Mouse (Mus musculus) heart, embryonic 12.5 days (tissue): ENCODE measurements around the gene Plod2. TPM values are rescaled to one million over a fixed set of nuclear protein-coding genes. Genes with fewer than 3 reads are reported as not detected.

ENCODE experiments used
- ATAC-seq: fragments of 200-750 bp; cut with Nextera tagmentation; 2 replicates; pipeline ENCODE4 v1.8.0; 2017; ENCODE audit warnings: moderate TSS enrichment, moderate library complexity; ENCODE audit not compliant: insufficient number of reproducible peaks, low FRiP score
- H3K27ac ChIP-seq: fragments of 300-500 bp; sonication (generic); 2 replicates; pipeline ENCODE4 v1.5.1; 2016; ENCODE audit warnings: mild to moderate bottlenecking, moderate library complexity; ENCODE audit not compliant: poor library complexity, severe bottlenecking
- H3K27me3 ChIP-seq: fragments of 300-500 bp; sonication (generic); replicated peaks from 2 replicates; pipeline ENCODE4 v1.6.1; 2016; ENCODE audit warnings: mild to moderate bottlenecking, moderate library complexity
- H3K36me3 ChIP-seq: fragments of 300-500 bp; sonication (generic); 2 replicates; pipeline ENCODE4 v1.6.1; 2016; ENCODE audit warnings: mild to moderate bottlenecking, moderate library complexity
- H3K4me1 ChIP-seq: fragments of 300-500 bp; sonication (generic); replicated peaks from 2 replicates; pipeline ENCODE4 v1.6.1; 2016; ENCODE audit warnings: mild to moderate bottlenecking
- H3K4me2 ChIP-seq: fragments of 300-500 bp; sonication (generic); 2 replicates; pipeline ENCODE4 v1.6.1; 2016; ENCODE audit warnings: mild to moderate bottlenecking, moderate library complexity
- H3K4me3 ChIP-seq: fragments of 300-500 bp; sonication (generic); 2 replicates; pipeline ENCODE4 v1.5.1; 2016; ENCODE audit warnings: mild to moderate bottlenecking
- H3K9ac ChIP-seq: fragments of 300-500 bp; sonication (generic); 2 replicates; pipeline ENCODE4 v1.6.1; 2016; ENCODE audit warnings: mild to moderate bottlenecking, moderate library complexity
- H3K9me3 ChIP-seq: fragments of 300-500 bp; sonication (generic); replicated peaks from 2 replicates; pipeline ENCODE4 v1.6.1; 2016; ENCODE audit warnings: mild to moderate bottlenecking, moderate library complexity
- WGBS: fragments of 180-500 bp; shearing (Covaris S2); methylation state at CpG from one replicate; pipeline ENCODE4 v1.1.7; 2016; 5-methylcytosine and 5-hydroxymethylcytosine counted together
- polyA plus RNA-seq: library from polyadenylated mRNA; unstranded; fragments of >200 nt; fragmentation: Nextera tagmentation; extraction: Ambion mirVana; gene quantifications from 2 replicates; pipeline ENCODE4 v1.2.1, GENCODE M21; 2016

Gene Plod2
- polyA plus RNA-seq, 1 experiment from 2014 or later, result 47.1 TPM

GRCm38 (mm10) chr9:92542591-92543416, 781 bp downstream of the Plod2 start:
- Histone ChIP-seq H3K4me2 (peak overlapping the region; percentile 79), H3K9ac (peak overlapping the region; percentile 86), H3K4me1 (peaks cover 12% of the 10 kb centered on the region), H3K27me3 (no peaks in the 10 kb centered on the region), H3K27ac (peak overlapping the region; percentile 74), H3K4me3 (peak overlapping the region; percentile 74), H3K36me3 (no peaks in the 10 kb centered on the region), H3K9me3 (no peaks in the 10 kb centered on the region)
- peak; percentile 51 for ATAC-seq
- WGBS, result 3% methylated on average over 31 of the region's 31 CpGs

- Histone ChIP-seq H3K4me1 (peaks cover 13% of the 10 kb centered on the region), H3K4me2 (peak overlapping the region; percentile 31), H3K27ac (no peak overlapping the region), H3K36me3 (peaks cover 2% of the 10 kb centered on the region; the same call in 1 of the 2 replicates), H3K4me3 (peak overlapping the region; percentile 20; the same call in 1 of the 2 replicates), H3K9ac (no peak overlapping the region), H3K27me3 (no peaks in the 10 kb centered on the region), H3K9me3 (no peaks in the 10 kb centered on the region)
- no peak for ATAC-seq
- 83% methylated on average over 1 of the region's 1 CpGs for WGBS
Measured at GRCm38 (mm10) chr9:92544146-92544545, 2.1 kb downstream of the Plod2 start.

GRCm38 (mm10) chr9:92545021-92545420, 3.0 kb downstream of the Plod2 start:
- no peaks in the 10 kb centered on the region for H3K9me3 ChIP-seq
- H3K27me3 ChIP-seq, result no peaks in the 10 kb centered on the region
- H3K4me1 ChIP-seq, result peaks cover 22% of the 10 kb centered on the region
- H3K4me3 ChIP-seq, result no peak overlapping the region
- H3K4me2 ChIP-seq, result peak overlapping the region; percentile 31; the same call in 1 of the 2 replicates
- H3K9ac ChIP-seq, result no peak overlapping the region
- ATAC-seq, result no peak
- 61% methylated on average over 6 of the region's 6 CpGs for WGBS
- H3K36me3 ChIP-seq, result peaks cover 6% of the 10 kb centered on the region; the same call in 1 of the 2 replicates
- H3K27ac ChIP-seq, result no peak overlapping the region

GRCm38 (mm10) chr9:92546446-92546845, 4.4 kb downstream of the Plod2 start:
- Histone ChIP-seq H3K4me3 (no peak overlapping the region), H3K4me2 (no peak overlapping the region), H3K9me3 (no peaks in the 10 kb centered on the region), H3K27ac (no peak overlapping the region), H3K9ac (no peak overlapping the region), H3K36me3 (peaks cover 6% of the 10 kb centered on the region; the same call in 1 of the 2 replicates), H3K27me3 (no peaks in the 10 kb centered on the region), H3K4me1 (peaks cover 24% of the 10 kb centered on the region)
- no peak for ATAC-seq
- WGBS, result 72% methylated on average over 8 of the region's 8 CpGs

DNA sequence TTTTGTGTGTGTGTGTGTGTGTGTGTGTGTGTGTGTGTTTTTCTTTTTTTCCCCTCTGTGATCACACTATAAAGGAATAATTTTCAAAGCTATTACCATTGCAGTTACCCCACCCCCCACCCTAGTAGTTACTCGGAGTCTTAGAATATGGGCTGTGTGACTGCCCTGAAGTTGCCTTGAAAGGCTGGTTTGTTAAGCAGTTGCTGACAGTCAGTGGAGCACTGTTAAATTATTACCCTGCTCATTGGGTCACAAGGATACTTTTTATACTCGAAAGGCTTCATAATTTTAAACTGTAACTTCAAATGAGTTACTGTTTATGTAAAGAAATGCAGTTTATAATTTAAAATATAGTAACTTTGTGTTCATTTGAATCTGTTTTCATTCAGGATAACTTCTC, 5.1 kb downstream of the Plod2 start:
- H3K4me1 ChIP-seq, result peaks cover 27% of the 10 kb centered on the region
- no peaks in the 10 kb centered on the region for H3K27me3 ChIP-seq
- peaks cover 6% of the 10 kb centered on the region; the same call in 1 of the 2 replicates for H3K36me3 ChIP-seq
- ATAC-seq, result no peak
- no peak overlapping the region for H3K9ac ChIP-seq
- H3K4me3 ChIP-seq, result no peak overlapping the region
- H3K9me3 ChIP-seq, result no peaks in the 10 kb centered on the region
- H3K4me2 ChIP-seq, result no peak overlapping the region
- H3K27ac ChIP-seq, result no peak overlapping the region
- WGBS, result 72% methylated on average over 2 of the region's 2 CpGs

GRCm38 (mm10) chr9:92547821-92548220, 5.8 kb downstream of the Plod2 start:
- ATAC-seq, result no peak
- no peaks in the 10 kb centered on the region for H3K27me3 ChIP-seq
- no peak overlapping the region for H3K4me2 ChIP-seq
- H3K9ac ChIP-seq, result no peak overlapping the region
- H3K36me3 ChIP-seq, result peaks cover 6% of the 10 kb centered on the region; the same call in 1 of the 2 replicates
- H3K4me1 ChIP-seq, result peaks cover 27% of the 10 kb centered on the region
- H3K9me3 ChIP-seq, result no peaks in the 10 kb centered on the region
- H3K27ac ChIP-seq, result no peak overlapping the region
- H3K4me3 ChIP-seq, result no peak overlapping the region
- 88% methylated on average over 7 of the region's 7 CpGs for whole genome bisulfite sequencing

DNA sequence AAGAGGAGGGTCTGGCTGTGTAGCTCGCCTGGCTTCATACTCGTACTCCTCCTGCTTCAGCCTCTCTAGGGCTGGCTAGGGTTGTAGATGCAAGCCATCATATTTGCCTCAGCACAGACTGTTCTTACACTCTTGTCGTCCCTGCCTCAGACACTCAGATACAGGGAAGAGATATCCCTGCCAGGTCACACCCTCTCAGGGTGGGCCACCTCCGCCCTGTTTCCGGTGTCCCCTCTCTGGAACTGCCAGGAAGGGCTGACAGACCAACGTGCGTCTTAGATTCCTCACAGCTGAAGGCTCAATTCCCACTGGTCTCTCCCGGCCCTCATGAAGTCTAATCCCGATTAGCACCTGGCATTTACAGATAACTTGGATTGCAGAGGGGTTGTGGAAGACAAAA, 6.6 kb downstream of the Plod2 start:
- 55% methylated on average over 9 of the region's 9 CpGs for WGBS
- no peak overlapping the region for H3K4me3 ChIP-seq
- peak; percentile 36; the same call in 1 of the 2 replicates for ATAC-seq
- no peaks in the 10 kb centered on the region for H3K9me3 ChIP-seq
- H3K4me1 ChIP-seq, result peaks cover 27% of the 10 kb centered on the region
- H3K9ac ChIP-seq, result no peak overlapping the region
- no peak overlapping the region for H3K27ac ChIP-seq
- H3K27me3 ChIP-seq, result no peaks in the 10 kb centered on the region
- H3K36me3 ChIP-seq, result peaks cover 6% of the 10 kb centered on the region; the same call in 1 of the 2 replicates
- no peak overlapping the region for H3K4me2 ChIP-seq

GRCm38 (mm10) chr9:92549811-92550490, 7.9 kb downstream of the Plod2 start:
- no peak for ATAC-seq
- H3K27ac ChIP-seq, result no peak overlapping the region
- H3K27me3 ChIP-seq, result no peaks in the 10 kb centered on the region

DNA sequence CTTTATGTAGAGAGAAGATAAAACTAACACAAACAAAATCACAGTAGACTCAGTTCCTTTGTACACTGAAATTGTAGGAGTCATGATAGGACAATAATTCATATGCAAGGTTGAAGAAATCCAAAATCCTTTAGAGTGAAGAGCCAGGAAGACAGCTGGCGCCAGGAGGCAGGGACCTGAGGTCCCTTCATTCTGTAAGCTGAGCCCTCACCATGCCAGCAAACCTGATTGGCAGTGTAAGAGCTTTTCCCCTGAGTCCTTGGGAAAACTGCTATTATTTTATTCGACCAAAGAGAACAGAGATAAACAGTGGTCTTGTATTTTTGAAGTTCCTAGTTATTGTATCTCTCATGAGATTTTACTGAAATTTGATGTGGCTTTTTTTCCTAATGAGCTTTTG, 9.0 kb downstream of the Plod2 start:
- H3K4me2 ChIP-seq, result no peak overlapping the region
- H3K36me3 ChIP-seq, result peaks cover 6% of the 10 kb centered on the region; the same call in 1 of the 2 replicates
- 64% methylated on average over 2 of the region's 2 CpGs for WGBS
- H3K4me3 ChIP-seq, result no peak overlapping the region
- no peak overlapping the region for H3K27ac ChIP-seq
- no peaks in the 10 kb centered on the region for H3K27me3 ChIP-seq
- no peak for ATAC-seq
- no peaks in the 10 kb centered on the region for H3K9me3 ChIP-seq
- H3K4me1 ChIP-seq, result peaks cover 23% of the 10 kb centered on the region
- H3K9ac ChIP-seq, result no peak overlapping the region

More at GRCm38 (mm10) chr9:92549811-92550490, 7.9 kb downstream of the Plod2 start:
- Histone ChIP-seq H3K4me2 (no peak overlapping the region), H3K9ac (no peak overlapping the region), H3K9me3 (no peaks in the 10 kb centered on the region), H3K4me1 (peaks cover 20% of the 10 kb centered on the region), H3K36me3 (peaks cover 6% of the 10 kb centered on the region; the same call in 1 of the 2 replicates), H3K4me3 (no peak overlapping the region)
- 70% methylated on average over 11 of the region's 11 CpGs for WGBS

GRCm38 (mm10) chr9:92551666-92552065, 9.6 kb downstream of the Plod2 start:
- H3K27me3 ChIP-seq, result no peaks in the 10 kb centered on the region
- no peak for ATAC-seq
- no peak overlapping the region for H3K27ac ChIP-seq
- no peak overlapping the region for H3K4me2 ChIP-seq
- peaks cover 6% of the 10 kb centered on the region; the same call in 1 of the 2 replicates for H3K36me3 ChIP-seq
- no peaks in the 10 kb centered on the region for H3K9me3 ChIP-seq
- peaks cover 23% of the 10 kb centered on the region for H3K4me1 ChIP-seq
- H3K9ac ChIP-seq, result no peak overlapping the region
- H3K4me3 ChIP-seq, result no peak overlapping the region
- 46% methylated on average over 4 of the region's 4 CpGs for WGBS

DNA sequence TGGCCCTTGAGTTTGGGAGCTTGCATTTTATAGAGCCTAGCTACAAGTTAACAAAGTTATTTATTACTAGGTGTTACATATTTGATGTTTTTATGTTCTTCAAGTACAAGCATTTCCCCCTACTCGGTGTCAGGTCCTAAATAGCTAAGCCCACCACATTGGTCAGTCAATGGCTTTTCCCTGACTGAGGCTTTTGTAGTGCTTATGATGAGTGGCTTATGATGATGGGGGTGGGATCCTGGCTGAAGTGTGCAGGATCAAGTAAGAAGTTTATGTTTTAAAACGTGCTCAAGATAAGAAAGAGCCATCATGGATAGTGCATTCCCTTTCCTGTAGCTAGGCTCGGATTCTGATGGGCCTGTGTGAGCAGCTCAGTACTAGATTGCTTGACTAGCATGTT, 10.7 kb downstream of the Plod2 start:
- WGBS, result 57% methylated on average over 3 of the region's 3 CpGs
- no peak for ATAC-seq

More for the DNA sequence above, 10.7 kb downstream of the Plod2 start:
- H3K9me3 ChIP-seq, result no peaks in the 10 kb centered on the region
- H3K27me3 ChIP-seq, result no peaks in the 10 kb centered on the region
- no peak overlapping the region for H3K27ac ChIP-seq
- no peak overlapping the region for H3K4me3 ChIP-seq
- no peak overlapping the region for H3K4me2 ChIP-seq
- peaks cover 6% of the 10 kb centered on the region; the same call in 1 of the 2 replicates for H3K36me3 ChIP-seq
- no peak overlapping the region for H3K9ac ChIP-seq
- H3K4me1 ChIP-seq, result peaks cover 23% of the 10 kb centered on the region
